Mouse (Mus musculus) CD4-positive, CD25-positive, alpha-beta regulatory T cell, adult 4 months (primary cell): ENCODE data around the gene Prkaca. TPM values are rescaled to one million over a fixed set of nuclear protein-coding genes. Genes with fewer than 3 reads are reported as not detected.
"Not testable (repeated sequence)": the region's sequence is repeated elsewhere in the genome, so short reads cannot be mapped to it uniquely, and the experiment has no call there.

Experiments
- ATAC-seq: one replicate; pipeline ENCODE4 v1.8.0; 2017
- polyA plus RNA-seq, 2 experiments: library from polyadenylated mRNA; unstranded; fragments of 100-300 nt; shearing (Covaris generic); gene quantifications; one replicate each; pipeline ENCODE4 v1.2.1; 2017

Prkaca gene
- polyA plus RNA-seq, 2 experiments from 2014 or later = 9.5 to 15.4 TPM

DNA sequence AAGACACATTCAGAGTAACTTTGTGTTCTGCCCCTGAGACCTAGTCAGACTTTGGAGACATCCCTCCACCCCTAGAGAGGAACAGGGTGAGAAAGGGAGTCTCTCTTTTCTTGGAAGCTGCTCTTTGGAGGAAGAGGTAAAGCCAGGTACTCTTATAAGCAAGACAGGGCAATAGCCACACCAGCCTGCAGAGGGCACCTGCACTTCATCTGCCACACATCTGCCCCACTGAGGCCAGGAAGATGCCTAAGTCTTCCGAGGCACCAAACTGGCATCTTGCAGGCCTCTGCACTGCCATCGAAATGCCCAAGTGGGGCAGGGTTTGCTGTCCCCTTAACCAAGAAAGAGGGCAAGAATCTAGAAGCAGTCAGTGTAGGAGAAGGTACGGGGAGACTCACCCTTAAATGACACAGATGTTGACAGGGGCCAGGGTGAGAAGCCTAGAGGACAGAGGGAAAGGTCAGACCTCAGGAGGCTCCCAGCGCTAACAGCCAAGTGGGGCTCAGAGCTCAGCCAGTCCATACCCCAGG is 3.4 kb downstream of the Prkaca start:
- ATAC-seq = no peak

- ATAC-seq = no peak
These were observed 4.1 kb downstream of the Prkaca start for GRCm38 (mm10) chr8:83976779-83977350.

DNA sequence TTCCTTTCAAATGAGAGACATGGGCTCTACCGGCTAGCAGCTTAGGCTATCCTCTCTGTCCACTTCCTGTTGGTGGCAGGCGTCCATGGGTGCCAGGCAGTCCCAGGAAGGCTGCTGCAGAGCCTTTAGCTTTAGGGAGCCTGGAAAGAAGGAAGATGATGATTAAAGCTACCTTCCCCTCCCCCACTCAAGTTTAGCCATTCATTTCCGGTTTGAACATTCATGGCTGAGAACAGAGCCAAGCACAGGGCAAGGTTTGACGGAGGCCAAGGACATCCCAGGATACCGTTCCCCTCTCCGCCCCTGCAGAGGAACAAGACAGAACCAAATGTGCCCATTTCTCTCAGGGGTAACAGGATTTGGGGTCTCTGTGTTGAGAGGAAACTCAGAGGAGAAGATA is 4.9 kb downstream of the Prkaca start:
- ATAC-seq = no peak

DNA sequence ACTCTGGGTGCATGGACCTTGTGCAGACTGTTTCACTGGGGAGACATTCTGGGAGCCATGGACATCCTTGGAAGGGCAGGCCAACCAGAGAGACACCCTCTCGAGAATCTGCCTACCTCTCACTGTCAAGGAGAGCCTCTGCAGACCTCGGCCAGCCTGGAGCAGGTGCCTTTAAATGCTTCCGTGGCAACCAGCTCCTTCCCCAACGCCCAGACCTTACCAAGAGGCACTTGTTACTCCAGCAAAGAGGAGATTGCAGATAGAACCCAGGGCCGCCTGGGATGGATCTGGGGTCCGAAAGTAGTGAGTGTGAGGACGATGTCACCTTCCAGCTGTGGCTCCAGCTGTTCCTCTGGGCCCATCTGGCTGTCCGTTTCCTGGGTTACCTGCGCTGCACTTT is 5.4 kb downstream of the Prkaca start:
- ATAC-seq = no peak

DNA sequence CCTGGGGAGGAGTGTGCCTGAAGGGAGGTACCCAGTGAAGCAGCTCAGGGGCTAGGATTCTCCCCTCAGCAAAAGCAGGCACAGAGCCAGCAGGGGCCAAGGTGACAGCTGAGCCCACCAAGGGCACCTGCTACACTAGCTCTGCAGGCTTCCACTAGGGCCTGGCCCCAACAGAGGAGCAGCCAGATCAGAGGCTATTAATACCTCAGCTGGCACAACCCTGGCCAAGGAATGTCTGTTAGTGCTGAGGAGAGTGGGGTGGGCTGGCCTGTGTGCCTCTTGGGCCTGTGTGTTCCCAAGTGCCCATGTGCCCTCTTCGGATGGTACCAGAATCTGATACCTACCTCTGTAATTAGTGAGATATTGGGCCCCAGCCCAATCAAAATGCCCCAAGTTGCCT is 7.5 kb downstream of the Prkaca start:
- ATAC-seq = no peak

DNA sequence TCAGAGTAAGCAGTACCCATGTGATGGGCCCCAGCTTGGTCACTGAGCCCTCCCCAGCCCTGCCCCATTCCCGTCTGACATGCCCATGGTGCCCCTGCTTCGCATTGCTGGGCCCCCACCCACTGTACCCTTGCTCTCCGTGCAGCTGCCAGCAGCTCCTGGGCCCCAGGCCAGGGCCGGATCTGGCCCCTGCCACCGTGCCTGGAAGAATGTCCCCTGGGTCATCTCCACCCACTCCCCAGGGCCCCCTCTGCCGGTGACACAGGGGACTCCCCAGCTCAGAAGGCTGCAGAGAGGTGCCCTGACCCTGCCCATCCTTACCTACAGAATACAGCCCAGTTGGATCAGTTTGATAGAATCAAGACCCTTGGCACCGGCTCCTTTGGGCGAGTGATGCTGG is 8.1 kb downstream of the Prkaca start:
- ATAC-seq = no peak

GRCm38 (mm10) chr8:83981533-83981932 is 8.7 kb downstream of the Prkaca start:
- ATAC-seq = no peak

DNA sequence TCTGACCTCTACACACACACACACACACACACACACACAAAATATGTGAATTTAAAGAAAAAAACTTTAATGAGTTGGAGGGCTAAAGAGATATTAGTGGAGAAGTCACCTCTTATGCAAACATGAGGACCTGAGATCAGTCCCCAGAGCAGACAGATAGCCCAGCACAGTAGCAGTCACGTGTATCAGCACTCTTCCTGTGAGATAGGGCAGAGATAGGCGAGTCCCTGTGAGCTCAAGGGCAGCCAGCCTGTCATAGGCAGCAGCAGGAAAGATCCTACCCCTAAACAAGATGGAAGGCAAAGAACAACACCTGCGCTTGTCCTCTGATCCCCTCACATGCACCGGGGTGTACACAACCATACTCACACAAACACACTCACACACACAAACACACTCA is 9.7 kb downstream of the Prkaca start:
- no peak for ATAC-seq

DNA sequence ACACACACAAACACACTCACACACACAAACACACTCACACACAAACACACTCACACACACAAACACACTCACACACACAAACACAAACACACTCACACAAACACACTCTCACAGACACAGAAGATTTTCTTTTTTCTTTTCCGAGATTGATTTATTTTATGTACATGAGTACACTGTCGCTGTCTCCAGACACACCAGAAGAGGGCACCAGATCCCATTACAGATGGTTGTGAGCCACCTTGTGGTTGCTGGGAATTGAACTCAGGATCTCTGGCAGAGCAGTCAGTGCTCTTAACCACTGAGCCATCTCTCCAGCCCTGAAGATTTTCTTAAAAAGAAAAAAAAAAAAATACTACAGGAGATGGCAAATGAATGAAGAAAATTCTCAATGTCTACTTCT is 10.4 kb downstream of the Prkaca start:
- not testable (repeated sequence) for ATAC-seq

GRCm38 (mm10) chr8:83989243-83989642 is 16.4 kb downstream of the Prkaca start:
- ATAC-seq = no peak

- ATAC-seq = no peak
These were observed 17.4 kb downstream of the Prkaca start for GRCm38 (mm10) chr8:83990170-83990569.

- no peak for ATAC-seq
These were observed 19.7 kb downstream of the Prkaca start for GRCm38 (mm10) chr8:83992488-83992887.

DNA sequence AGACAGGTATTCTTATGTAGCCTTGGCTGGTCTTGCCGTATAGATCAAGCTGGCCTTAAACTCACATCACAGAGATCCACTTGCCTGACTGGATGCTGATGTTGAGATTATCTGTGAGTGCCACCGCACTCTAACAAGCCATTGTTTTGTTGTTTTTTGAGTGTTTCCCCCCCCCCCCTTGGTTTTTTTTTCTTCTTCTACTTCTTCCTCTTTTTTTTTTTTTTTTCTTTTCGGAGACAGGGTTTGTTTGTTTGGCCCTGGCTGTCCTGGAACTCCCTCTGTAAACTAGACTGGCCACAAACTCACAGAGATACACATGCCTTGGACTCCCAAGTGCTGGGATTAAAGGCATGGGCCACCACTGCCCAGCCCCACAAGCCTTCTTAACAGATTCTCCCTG is 21.2 kb downstream of the Prkaca start:
- no peak for ATAC-seq

- ATAC-seq = no peak
These were observed 23.2 kb downstream of the Prkaca start for GRCm38 (mm10) chr8:83995973-83996372.

- ATAC-seq = peak; percentile 48
These were observed 24.0 kb downstream of the Prkaca start for GRCm38 (mm10) chr8:83996567-83997505.

DNA sequence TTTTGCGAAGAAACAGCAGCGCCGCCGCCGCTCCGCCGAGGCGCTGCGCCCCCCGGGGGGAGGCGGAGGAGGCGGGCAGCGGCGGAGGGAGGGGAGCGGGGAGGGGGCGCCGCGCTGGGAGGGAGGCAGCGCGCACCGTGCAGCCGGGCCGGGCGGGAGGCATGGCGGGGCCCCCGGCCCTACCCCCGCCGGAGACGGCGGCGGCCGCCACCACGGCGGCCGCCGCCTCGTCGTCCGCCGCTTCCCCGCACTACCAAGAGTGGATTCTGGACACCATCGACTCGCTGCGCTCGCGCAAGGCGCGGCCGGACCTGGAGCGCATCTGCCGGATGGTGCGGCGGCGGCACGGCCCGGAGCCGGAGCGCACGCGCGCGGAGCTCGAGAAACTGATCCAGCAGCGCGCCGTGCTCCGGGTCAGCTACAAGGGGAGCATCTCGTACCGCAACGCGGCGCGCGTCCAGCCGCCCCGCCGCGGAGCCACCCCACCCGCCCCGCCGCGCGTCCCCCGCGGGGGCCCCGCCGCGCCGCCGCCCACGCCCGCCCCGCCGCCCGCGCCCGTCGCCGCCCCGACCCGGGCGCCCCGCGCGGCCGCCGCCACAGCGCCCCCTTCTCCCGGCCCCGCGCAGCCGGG is 24.8 kb downstream of the Prkaca start, which contains the start of gene Samd1:
Samd1 (plus strand) TSS at position 162 of the 631 bp plus-strand sequence.
- peak; percentile 2 for ATAC-seq

DNA sequence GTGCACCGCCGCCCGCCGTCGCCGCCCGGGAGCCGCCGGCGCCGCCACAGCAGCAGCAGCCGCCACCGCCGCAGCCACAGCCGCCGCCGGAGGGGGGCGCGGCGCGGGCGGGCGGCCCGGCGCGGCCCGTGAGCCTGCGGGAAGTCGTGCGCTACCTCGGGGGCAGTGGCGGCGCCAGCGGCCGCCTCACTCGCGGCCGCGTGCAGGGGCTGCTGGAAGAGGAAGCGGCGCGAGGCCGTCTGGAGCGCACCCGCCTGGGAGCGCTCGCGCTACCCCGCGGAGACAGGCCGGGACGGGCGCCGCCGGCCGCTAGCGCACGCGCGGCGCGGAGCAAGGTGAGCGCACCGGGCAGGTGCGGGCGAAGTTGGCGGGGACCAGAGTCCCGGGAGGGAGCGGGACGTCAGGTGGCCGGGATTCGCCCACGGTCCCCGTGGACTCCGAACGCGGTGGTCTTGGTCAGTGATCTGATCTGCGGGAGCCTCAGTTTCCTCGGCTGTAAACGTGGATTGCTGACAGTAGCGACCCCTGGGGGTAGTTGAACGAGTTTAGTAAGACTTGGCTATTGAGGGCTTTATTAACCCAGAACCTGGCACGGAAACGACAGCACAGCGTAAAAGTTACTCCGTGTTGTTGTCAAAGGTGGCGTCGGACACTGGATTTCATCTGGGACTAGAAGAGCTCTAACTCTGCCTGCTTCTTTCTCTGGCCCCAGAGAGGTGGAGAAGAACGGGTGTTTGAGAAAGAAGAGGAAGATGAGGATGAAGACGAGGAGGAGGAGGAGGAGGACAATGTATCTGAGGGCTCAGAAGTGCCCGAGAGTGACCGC is 25.7 kb downstream of the Prkaca start:
- ATAC-seq = peak; percentile 63

DNA sequence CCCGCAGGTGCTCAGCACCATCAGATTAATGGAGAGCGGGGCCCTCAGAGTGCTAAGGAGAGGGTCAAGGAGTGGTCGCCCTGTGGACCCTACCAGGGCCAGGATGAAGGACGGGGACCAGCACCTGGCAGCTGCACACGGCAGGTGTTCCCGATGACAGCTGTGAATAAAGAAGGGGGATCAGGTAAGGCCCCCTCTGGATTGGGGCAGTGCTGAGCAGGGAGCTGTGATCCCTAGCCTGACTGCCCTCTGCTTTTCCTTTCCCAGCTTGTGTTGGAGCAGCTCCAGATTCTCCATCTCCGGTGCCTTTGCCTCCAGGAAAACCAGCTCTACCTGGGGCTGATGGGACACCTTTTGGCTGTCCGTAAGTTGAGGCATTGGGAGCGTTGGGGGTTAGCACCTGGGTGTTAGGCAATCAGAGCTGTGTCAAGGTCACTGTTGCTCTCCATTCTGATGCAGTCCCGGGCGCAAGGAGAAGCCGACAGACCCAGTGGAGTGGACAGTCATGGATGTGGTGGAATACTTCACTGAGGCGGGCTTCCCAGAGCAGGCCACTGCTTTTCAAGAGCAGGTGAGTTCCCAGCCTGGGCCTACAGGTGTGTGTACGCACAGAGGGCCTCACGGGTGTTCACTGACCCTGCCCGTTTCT is 26.4 kb downstream of the Prkaca start:
- ATAC-seq = no peak

DNA sequence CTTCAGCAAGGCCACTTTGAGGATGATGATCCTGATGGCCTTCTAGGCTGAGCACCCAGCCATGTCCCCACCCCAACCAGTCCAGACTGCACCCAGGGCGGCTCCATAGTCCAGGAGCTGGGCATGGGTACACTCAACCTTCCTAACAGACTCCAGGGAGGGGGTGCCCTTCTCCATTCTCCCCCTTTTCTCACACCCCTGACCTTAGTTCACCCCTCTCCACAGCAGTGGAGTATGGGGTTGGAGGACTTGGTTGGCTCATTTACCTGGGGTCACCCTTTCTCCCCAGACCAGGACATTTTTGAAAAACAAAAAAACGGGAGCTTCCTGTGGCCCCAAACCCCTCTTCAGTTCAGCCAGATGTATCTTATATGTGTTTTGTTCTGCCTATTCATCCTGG is 27.0 kb downstream of the Prkaca start:
- no peak for ATAC-seq

DNA sequence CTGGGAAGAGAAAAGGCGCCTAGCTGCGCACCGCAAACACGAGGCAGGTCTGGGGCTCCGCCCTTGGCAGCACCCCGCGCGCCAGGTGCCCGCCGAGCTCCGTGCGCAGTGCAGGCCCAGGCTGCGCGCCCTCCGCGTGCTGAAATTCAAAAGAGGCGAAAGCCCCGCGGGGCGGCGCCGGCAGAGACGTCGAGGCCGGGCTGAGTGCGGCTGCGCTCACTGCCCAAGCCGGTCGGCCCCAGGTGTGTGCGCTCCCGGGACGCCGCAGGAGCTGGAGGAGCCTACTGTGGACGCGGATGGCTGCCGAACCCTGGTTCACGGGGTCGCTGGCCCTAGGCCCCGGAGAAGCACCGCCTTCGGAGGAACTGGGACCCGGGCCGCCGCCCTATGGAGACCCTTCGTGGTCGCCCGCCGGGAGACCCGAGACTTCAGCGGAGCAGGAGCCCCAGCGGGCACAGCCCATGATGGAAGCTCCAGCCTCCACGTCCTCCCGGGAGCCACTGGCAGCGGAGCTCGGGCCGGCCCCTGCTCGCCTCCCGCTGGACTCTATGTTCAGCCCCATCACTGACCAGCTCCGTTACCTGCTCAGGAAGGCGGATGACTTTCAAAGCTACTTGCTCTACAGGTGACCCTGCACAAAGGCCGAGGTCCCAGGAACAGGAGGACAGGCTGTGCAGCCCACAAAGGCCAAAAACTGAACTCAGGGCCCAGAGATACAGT is 28.6 kb downstream of the Prkaca start, which contains the start of gene 1700067K01Rik:
1700067K01Rik (plus strand) TSS at position 222 of the 720 bp plus-strand sequence.
- ATAC-seq = no peak
